Mouse (Mus musculus) layer of hippocampus, postnatal 25 days (tissue): Measurements from ENCODE around the gene Slc6a21. TPM values are rescaled to one million over a fixed set of nuclear protein-coding genes. Genes with fewer than 3 reads are reported as not detected.
"Not testable (repeated sequence)": the region's sequence is repeated elsewhere in the genome, so short reads cannot be mapped to it uniquely, and the experiment has no call there.

Experiments used
- DNase-seq, 2 experiments: peaks; one replicate each; pipeline ENCODE4 v3.0.0; 2022; ENCODE audit warnings: mixed read lengths in 2 of 2, low spot score in 1 of 2; ENCODE audit errors: extremely low spot score in 1 of 2
- total RNA-seq, 2 experiments: library from RNA; stranded (reverse); gene quantifications; 2 replicates each; pipeline ENCODE4 v1.2.3; 2021

Gene Slc6a21
- total RNA-seq, 2 experiments from 2014 or later = not detected

DNA sequence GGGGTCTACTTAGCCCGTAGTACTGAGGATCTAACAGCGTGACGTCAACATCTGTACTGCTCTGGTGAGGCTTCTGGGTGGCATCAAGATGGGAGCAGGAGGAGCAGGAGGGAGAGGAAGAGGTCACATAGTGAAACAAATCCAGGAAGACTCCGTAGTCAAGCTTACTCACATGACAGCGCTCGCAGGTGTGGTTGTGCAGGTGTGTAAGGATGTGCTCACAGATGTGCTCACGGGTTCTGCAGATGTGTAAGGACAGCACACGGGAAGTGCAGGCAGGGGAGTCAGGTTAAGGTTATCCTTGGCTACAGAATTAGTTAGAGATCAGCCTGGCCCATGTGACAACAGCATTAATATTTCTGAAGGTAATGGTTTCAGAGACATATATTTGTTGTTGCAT, 23.5 kb upstream of the Slc6a21 start:
- DNase-seq = no peak

DNA sequence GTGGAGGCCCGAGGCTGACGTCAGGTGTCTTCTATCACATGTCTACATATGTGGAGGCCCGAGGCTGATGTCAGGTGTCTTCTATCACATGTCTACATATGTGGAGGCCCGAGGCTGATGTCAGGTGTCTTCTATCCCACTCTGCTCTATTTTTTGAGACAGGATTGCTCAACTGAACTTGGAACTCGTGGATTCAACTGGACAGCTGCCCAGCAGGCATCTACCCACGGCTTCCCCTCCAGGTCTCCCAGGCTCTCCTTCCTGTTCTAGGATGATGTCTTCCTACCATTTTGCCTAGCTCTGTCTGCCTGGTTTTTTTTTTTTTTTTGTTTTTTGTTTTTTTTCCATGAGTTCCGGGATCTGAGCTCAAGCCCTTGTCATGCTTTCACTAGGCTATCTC, 21.5 kb upstream of the Slc6a21 start:
- not testable (repeated sequence) for DNase-seq

DNA sequence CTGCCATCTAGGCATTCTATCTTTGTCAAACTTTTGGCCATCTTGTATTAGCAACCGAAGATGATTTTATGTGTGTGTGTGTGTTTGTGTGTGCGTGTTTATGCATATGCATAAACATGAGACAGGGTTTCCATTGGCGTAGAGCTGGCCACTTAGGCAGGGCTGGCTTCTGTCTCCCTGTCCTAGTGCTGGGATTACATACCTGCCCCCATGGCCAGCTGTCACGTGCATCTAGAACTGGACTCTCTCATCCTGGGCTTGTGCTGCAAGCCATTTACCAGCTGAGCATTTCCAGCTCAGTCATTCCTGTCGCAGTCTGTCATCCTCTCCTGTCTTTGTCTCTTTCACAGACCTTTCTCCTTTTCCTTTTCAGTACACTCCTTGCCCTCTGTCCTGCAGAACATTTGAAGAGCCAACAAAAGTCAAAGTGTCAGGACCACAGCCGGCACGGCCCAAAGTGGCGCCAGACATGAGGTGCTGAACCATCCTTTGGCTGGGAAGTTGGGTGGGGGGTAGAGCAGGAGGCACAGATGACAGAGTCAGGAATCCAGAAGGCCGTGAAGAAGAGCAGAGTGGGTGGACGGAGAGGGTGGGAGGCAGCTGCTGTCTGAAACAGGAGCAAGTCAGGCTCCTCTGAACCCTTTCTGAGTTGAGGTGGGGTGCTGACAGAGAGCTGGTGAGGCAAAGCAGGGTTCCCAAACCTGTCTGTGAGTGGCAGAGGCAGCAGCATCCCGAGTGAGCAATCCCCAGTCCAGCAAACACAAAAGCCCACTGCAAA, 20.1 kb upstream of the Slc6a21 start:
- DNase-seq = no peak

DNA sequence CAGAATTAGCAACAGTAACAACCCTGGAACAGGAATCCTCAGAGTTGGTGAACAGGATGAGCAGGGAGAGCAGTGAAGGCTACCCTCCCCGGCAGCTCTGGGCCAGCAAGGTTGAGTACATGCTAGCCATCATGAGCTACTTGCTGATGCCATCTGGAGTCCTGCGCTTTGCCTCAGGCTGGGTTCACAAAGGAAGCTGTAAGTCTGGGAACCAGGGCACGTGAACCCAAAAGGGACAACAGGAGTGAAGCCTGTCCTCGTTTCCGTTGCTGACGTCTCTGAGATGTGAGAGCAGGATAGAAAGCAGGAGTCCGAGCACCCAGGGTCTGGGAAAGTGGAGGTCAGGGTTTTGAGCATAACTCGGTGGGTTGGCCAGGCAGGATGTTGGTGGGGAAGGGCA, 18.0 kb upstream of the Slc6a21 start:
- DNase-seq = no peak

DNA sequence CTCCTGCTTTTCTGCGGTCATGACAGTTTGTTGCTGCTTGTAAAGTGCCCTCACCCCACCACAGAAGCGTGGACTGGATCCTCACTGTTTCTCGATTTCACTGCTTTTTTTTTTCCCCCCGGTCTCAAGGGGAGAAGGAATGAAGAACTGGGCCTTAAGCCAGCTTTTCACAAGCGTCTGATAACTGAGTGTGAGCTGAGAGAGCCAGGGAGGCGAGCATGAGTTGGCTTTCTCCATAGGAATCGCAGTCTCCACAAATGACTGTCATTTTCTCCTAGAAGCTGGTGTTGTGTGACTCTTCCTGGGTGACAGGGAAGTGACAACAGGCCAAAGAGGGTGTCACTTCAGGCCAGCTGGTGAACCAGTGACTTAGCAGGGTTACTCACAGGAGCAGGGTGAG, 15.0 kb upstream of the Slc6a21 start:
- DNase-seq = no peak

DNA sequence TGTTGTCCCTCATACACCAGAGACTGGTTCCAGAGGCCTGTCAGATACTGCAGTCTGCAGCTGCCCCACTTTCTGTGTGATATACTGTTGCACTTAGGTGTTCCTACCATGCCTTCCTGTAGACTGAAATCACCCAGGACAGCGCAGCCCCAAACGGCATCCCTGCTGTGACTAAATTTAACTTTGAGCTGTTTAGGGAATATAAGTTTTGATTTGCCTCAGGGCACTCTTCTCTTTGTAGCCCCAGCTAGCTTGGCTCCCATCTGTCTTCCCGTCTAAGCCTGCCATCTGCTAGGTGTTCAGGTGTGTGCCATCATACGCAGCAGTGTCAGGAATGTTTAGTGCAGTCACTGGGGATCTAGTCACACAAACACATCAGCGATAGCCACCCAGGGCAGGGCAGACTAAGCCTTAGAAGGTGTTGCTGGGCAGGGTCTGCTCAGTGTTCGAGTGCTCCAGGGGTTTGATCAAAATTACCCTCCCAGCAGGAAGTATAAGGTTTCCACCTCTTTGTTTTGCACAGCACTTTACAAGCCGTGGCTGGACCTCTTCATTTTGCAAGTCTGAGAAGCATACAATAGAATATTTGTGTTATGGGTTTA, 14.2 kb upstream of the Slc6a21 start:
- DNase-seq = no peak

DNA sequence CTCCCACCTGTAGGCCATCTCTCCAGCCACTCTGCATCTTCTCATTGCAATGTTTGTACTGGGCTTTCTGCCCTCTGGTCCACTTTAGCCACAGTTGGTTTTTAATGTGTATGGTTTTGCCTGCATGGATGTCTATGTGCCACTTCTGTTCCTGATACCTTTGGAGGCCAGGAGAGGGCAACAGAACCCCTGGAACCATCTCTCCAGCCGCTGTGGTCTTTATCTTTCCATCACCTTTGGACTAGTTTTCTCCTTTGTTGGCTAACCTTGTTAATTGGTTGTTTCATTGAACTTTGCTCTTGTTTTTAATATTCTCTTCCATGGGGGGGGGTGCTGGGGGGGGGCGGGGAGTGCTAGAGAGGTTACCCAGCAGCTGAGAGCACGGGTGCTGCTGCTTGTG, 13.0 kb upstream of the Slc6a21 start:
- no peak for DNase-seq

DNA sequence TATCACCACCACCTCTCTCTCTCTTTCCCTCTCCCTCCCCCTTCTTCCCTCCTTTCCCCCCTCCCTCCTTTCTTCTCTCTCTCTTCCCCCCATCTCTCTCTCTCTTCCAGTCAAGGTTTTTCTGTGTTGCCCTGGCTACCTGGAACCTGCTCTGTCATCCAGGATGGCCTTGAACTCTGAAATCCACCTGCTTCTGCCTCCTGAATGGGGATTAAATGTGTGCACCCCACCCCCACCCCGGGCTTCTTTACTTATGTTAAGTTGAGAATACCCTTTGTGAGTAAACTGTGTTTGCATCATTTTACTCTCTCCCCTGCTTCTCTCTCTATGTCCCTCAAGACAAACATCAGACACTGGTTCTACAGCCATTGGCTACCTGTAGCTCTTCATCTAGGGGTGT, 11.8 kb upstream of the Slc6a21 start:
- no peak for DNase-seq

DNA sequence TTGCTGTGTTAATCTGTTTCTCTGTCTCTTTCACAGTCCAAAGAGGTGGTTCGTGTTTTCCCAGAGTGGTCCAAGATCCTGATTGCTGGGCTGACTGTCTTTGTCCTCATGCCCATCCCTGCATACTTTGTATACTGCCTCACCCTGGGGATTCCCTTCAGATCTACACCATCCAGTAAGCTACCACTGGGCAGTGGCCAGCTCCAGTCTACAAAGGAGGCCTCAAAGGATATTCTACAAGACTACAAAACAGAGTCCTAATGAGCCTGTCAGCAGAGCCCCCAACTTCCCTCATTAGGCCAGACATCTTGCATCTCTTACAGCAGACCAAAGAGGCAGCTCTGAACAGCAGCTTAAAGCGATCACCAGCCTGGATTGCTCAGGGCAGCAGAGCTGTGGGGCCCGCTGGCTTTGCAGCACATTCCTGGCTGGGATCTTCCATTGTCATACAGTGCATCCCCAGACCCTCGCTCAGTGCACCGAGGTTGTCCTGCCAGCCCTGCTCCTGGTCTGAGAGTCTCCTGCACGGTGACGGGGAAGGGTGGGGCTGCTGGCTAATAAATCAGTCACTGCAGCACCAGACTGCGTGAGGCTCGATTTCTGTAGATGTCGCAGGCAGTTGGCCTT, 4.4 kb upstream of the Slc6a21 start:
- DNase-seq = no peak

DNA sequence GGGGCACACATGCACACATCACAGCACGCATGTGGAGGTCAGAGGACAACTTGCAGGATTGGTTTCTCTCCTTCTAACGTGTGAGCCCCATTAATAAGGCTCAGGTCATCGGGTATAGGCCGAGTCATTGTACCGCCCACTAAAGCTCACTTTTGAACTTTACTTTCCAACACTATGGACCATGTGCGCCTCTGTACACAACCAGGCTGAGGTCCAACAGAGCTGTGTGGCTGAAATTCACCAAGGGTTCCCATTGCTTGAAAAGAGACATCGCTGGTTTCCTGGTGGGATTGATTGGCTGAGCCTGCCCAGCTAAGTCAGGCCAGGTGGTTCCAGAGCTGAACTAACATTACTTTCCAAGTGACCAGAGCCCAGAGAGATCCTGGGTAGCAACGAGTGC, 3.6 kb upstream of the Slc6a21 start:
- no peak for DNase-seq

DNA sequence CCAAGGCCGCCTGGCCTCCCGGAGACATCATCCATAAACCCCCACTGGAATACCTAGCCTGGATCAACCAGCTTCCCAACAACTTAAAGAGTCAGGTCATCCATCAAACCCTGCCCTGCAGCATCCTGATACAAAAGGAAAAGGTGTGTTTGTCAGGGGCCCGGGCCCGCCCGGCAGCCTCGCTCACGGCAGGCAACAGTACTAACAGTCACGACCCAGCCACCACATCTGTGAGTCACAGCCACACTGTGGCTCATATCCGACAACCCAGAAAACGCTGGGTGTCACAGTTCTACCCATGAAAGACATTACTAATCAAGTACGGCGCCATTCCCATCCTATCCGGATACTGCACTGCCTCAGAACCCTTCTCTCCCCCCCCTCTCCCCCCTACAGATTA, 9.2 kb downstream of the Slc6a21 start:
- DNase-seq = no peak

DNA sequence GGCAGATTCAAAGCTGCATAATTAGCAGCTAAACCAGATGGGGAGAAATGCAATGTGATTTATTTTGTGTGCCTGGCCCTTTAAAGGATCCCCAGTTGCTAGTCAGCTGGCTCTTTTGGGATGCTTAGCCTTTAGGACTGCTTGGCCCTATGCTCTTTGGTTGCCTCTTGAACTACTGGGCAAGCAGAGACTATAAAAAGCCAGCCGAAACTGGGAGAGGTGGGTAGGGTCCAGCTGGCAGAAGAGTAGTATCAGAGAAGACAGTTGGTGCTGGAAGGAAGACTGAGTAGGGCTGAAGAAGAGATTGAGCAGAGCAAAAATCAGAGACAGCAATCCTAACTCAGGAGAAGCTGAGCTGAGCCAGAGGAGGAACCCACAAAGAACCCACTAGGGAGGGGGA, 19.3 kb downstream of the Slc6a21 start:
- no peak for DNase-seq

DNA sequence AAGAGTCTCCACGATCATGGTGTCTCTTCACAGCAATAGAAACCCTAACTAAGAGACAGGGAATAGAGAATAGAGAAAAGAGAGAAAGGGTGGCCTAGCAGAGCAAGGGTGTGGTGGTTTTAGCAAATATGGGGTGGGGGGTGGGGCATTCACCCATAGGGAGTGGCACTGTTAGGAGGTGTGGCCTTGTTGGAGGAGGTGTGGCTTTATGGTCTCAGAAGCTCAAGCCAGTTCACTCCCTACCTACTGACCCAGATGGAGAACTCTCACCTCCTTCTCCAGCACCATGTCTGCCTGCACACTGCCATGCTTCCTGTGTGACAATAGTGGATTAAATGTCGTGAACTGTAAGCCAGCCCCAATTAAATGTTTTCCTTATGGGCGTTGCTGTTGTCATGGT, 20.2 kb downstream of the Slc6a21 start:
- no peak for DNase-seq

DNA sequence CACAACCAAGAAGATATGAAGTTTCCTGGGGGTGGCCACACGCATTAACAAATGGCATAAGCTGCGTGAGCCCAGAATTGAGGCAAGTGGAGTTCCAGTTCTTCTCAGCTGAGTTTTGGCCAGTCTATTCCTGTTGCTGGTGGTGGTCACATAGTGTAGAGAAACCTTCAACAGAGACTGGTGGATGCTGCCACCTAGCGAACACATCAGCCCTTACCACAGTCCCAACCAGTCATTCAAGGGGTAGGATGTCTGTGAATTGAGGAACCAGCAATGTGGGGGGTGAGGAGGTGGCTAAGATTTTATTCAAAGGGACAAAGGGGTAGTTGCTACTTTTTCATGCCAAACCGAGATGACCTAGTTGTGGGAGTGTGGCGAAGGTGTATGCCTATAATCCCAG, 22.4 kb downstream of the Slc6a21 start:
- DNase-seq = peak; percentile 53 to 70

DNA sequence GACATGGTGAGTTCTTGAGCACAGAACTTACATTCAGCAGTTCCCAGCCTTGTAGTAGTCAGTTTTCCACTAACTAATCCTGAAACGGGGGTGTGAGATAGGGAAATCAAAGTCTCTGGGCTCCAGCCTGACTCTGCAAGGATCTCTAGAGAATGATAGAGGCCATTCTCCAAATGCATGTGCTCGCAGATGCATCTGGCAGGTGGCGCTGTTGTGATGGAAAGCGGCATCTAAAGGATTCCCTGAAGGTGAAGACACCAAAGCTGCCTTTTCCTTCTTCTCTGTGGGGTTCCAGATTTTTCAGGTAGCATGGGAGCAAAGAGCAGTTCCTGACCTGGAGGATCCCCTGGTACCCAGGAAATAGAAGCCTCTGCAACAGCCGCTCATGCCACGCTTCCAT, 23.0 kb downstream of the Slc6a21 start:
- DNase-seq = peak; percentile 56 to 70

DNA sequence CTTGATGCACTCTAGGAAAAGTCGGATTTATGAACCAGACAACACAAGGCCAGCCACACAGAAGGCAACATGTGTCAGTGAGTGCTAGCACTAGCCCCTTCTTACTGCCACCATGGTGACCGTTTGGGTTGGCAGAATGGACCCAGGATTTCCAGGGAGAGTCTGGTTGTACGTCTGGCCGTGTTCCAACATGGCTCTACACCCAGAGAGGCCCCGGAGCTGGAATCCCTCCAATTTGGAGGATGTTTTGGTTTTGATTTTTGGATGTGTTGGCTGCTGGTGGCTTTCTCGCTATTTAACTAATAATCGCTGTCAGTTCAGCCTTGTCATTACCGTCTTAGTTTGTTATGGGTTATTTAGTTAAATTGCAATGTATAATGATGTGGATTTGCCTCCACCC, 25.3 kb downstream of the Slc6a21 start:
- no peak for DNase-seq

DNA sequence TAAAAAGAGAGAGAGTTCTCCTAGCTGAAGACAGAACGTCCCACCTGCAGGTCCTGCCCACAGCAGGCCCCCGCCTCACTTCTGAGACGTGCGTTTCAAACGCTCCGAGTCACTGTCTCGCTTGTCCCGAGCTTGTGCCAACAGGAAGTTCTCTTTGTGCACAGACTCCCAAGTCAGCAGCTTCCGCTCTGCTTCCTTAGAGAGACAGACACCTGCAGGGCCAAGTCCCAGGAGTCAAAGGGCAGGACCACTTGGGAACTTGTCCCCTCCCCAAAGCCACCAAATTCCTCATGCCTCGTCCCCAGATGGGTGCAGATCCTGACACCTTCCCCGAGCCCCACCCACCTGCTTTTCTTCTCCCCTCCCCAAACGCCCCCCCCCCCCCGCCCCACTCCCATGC, 27.6 kb downstream of the Slc6a21 start:
- DNase-seq = no peak

DNA sequence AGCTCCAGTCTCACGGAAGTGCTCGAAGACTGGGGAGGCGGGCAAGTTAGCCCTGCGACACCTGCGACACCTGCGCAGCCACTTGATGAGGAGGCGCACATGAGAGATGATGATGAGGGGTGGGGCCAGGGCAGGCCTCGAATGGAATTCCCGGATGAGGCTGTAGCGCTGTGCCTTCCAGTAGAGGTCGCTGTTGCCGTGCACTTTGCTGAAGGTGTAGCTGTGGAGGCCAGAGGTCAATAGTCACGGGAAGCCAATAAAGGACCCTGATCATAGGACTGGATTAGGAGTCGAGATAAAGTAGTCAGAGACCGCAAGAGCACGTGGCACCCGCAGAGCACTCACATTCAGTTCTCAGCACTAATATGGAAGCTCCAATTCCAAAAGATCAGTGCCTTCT, 28.0 kb downstream of the Slc6a21 start:
- DNase-seq = peak; percentile 48 to 75

DNA sequence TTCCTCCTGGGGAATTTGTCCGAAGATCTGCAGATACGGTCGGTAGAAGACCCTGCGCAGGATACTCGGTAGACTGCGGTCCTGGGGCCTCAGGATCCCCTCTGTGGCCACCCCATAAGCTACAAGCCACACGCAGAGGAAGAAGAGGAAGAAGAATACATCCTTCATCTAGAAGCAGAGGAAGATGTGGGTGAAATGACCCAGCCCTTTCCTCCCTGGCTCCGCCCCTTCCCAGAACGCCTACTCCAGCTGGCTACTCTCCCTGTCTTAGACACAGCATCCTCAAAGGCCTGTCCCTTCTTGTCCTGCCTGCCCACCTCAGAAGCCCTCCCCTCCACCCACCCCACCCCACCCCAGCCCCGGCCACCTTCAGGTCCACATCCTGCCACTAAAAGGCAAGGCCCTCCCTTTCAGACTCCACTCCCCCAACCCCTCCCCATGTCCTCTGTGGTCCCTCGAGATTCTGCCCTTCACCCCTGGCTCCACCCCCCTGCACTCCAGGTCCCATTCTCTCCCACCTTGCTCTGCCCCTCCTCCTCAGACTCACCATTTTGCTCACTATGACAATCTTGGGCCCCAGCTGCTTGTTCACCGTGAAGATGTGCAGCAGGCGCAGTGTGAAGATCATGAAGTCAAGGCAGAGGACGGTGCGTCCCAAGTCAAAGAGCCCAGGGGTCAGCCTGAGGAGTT, 31.4 kb downstream of the Slc6a21 start:
- DNase-seq = no peak

DNA sequence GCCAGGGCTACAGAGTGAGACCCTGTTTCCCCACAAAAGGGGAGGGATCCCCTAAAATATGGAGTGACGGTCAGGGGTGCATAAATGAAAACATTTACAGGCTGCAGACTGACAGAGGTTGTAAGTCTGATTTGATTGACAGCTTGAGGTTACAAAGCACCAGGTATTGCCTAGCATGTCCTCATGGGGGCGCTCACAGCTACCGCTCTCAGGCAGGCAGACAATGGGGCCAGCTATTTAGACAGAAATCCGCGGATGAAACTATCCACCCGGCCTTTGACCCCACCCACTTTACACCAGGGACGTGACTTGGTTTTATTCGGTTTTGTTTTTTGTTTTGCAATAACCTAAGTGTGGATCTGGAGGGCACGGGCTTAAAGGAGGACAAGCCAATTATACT, 32.1 kb downstream of the Slc6a21 start:
- peak in 1 of 2 experiments; percentile 70 for DNase-seq

DNA sequence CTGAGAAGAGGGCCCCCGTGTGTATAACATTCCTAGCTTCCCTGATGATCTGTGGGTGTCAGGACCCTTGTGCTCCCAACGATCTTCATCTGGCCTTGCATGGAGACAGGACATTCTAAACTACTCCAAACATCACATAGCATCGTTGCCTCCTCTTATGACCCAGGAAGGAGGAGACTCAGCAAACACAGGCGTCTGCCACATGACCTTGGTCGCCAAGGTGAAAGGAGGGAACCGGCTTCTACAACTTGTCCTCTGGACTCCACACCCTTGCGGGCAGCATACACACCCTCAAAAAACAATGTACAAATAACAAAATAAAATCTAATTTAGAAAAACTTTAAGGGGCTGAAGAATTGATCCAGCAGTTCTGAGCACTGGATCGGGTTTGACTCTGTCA, 34.7 kb downstream of the Slc6a21 start:
- no peak for DNase-seq
